ENCODE assay signal across 1 mouse cellular context in the genomic region with DNA sequence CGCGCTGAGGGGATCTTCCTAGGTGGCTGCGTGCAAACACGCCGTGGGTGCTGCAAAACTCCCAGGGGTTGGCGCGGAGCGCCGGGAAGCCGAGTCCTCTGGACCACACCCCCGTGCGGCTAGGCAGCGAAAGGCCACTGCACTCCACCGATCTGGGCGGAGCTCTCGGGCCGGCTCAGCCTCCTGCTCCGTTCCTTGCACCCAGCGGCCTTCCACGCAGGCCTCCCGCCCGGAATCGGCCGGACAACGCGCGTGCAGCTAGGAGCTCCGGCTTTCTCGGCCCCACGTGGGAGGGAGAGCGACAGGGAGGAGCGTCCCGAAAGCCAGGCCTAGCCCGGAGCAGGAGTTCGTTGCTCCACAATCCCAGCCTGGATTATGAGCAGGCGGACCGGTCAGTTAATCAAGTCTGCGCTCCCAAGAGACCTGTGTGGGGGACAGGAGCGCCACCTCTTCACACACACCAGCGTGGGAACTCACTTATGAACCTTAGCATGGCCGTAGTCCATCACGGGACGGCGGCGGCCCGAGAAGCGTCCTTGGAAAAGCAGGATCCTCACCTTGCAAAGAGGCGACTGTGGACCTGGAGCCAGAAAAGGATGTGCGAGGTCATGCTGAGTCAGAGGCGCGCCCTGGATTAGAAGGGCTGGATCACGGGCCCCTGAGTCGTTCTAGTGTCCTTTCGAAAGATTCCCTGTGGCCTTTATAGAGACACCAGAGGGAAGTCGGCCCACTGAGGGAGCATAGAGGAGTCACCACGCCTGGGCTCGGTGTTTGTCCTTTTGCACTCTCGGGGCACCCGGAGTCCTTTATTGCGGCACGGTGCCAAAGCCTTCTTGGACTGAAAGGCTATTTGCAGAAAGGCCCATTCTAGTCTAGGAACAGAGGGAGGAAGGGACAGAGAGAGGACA.
TF ChIP-seq lines count a peak whose summit lies in the region.

A gene (minus strand): TSS at position 47 of the 908 bp plus-strand sequence.

TF ChIP-seq in MEL, 35 proteins besides CTCF, POLR2A, EP300 and RAD21 (continued from another document):
- TF ChIP-seq GATA1 (IDR thresholded peaks at IDR 0.05; ENCODE audit: low read depth, low read length) (no peak), SMC3 (IDR thresholded peaks at IDR 0.05; ENCODE audit: low read depth, low read length) (no peak), TAL1 (IDR thresholded peaks at IDR 0.05; ENCODE audit: low read length) (no peak), HCFC1 (IDR thresholded peaks at IDR 0.05; ENCODE audit: low read depth, low read length) (peak; percentile 20; the same call in 1 of the 2 replicates), MAX (IDR thresholded peaks at IDR 0.05; ENCODE audit: low read length) (peak; percentile 49; the same call in 1 of the 2 replicates), MAFK (IDR thresholded peaks at IDR 0.05; ENCODE audit: borderline replicate concordance, low read depth, low read length) (no peak), USF2 (IDR thresholded peaks at IDR 0.05; ENCODE audit: borderline replicate concordance in 1 of 2, insufficient read depth in 1 of 2, low read depth in 1 of 2, low read length in 2 of 2) (no peak), E2F4 (IDR thresholded peaks at IDR 0.05; ENCODE audit: borderline replicate concordance, low read depth, low read length) (no peak), MYC (IDR thresholded peaks at IDR 0.05; ENCODE audit: low read depth, low read length) (no peak), ZKSCAN1 (IDR thresholded peaks at IDR 0.05; ENCODE audit: low read depth, low read length) (no peak), MEF2A (IDR thresholded peaks at IDR 0.05; ENCODE audit: extremely low read depth, insufficient replicate concordance, low read depth, low read length, poor library complexity, severe bottlenecking) (no peak), MXI1 (IDR thresholded peaks at IDR 0.05; ENCODE audit: low read depth, low read length) (peak; percentile 40; the same call in 1 of the 2 replicates), ZMIZ1 (IDR thresholded peaks at IDR 0.05; ENCODE audit: low read depth, low read length) (no peak), POLR2AphosphoS2 (IDR thresholded peaks at IDR 0.05; ENCODE audit: low read length) (peak; percentile 33; the same call in 1 of the 2 replicates), UBTF (IDR thresholded peaks at IDR 0.05; ENCODE audit: borderline replicate concordance, insufficient read depth, low read depth, low read length) (0 out of 2 replicates have a peak, but pooled peaks have one; percentile 84)
